Comparison of ENCODE assay signal across 13 mouse cellular contexts in genomic region chr4:55058901-55059300, GRCm38 (mm10).
"Had no signal": no experiment of that assay in that cellular context is flagged by ENCODE, and none has a peak within 500 bp of the region (broad histone marks: within the 10 kb centered on the region; RNA-seq: fewer than 3 reads in every experiment).

No protein-coding gene starts in this region.

- H3K4me2 ChIP-seq: kidney, embryonic 15.5 days; limb, embryonic 15.5 days; liver, embryonic 12.5 days; lung, embryonic 14.5 days; neural tube, embryonic 15.5 days had no signal

- ATAC-seq: intestine, embryonic 16.5 days; liver, embryonic 12.5 days; midbrain, embryonic 16.5 days had no signal

- H3K9ac ChIP-seq: kidney, embryonic 15.5 days; limb, embryonic 15.5 days; liver, embryonic 12.5 days; lung, embryonic 14.5 days; neural tube, embryonic 15.5 days had no signal

- DNase-seq: kidney, adult 2 months; kidney, postnatal 14 days; lung, embryonic 14.5 days; lung, postnatal 10 days; lung, postnatal 4 days; thymus, postnatal 4 days had no signal

- H3K27ac ChIP-seq: kidney, embryonic 15.5 days; limb, embryonic 15.5 days; liver, embryonic 12.5 days; midbrain, embryonic 10.5 days; neural tube, embryonic 15.5 days had no signal

- H3K36me3 ChIP-seq: liver, embryonic 12.5 days had no signal

- H3K27me3 ChIP-seq: kidney, embryonic 15.5 days; limb, embryonic 15.5 days; liver, embryonic 12.5 days; neural tube, embryonic 15.5 days had no signal

- H3K4me3 ChIP-seq: kidney, embryonic 15.5 days; limb, embryonic 15.5 days; liver, embryonic 12.5 days; midbrain, embryonic 10.5 days; neural tube, embryonic 15.5 days had no signal

- H3K9me3 ChIP-seq: kidney, embryonic 15.5 days; limb, embryonic 15.5 days; liver, embryonic 12.5 days; midbrain, embryonic 10.5 days; neural tube, embryonic 15.5 days had no signal

- H3K4me1 ChIP-seq: limb, embryonic 15.5 days; liver, embryonic 12.5 days; midbrain, embryonic 10.5 days had no signal
